Mouse (Mus musculus) intestine, embryonic 14.5 days (tissue): ENCODE measurements around the gene Adcy2. TPM values are rescaled to one million over a fixed set of nuclear protein-coding genes. Genes with fewer than 3 reads are reported as not detected.

ENCODE experiments used
- ATAC-seq: fragments of 200-750 bp; cut with Nextera tagmentation; replicated peaks from 2 replicates; pipeline ENCODE4 v1.8.0; 2017; ENCODE audit warnings: low read depth, moderate number of reproducible peaks, moderate TSS enrichment, moderate library complexity; ENCODE audit not compliant: low FRiP score, low TSS enrichment
- DNase-seq: peaks from one replicate; pipeline ENCODE4 v3.0.0-alpha.2; 2018; ENCODE audit warnings: low spot score
- H3K27ac ChIP-seq: fragments of 300-500 bp; sonication (generic); 2 replicates; pipeline ENCODE4 v1.5.1; 2014; ENCODE audit warnings: low read depth, mild to moderate bottlenecking, control low read depth
- H3K27me3 ChIP-seq: fragments of 300-500 bp; sonication (generic); replicated peaks from 2 replicates; pipeline ENCODE4 v1.6.1; 2014; ENCODE audit warnings: low read length, control low read depth; ENCODE audit not compliant: control insufficient read depth, insufficient read depth
- H3K36me3 ChIP-seq: fragments of 300-500 bp; sonication (generic); 2 replicates; pipeline ENCODE4 v1.6.1; 2014; ENCODE audit warnings: low read length, control low read depth; ENCODE audit not compliant: control insufficient read depth, insufficient read depth
- H3K4me1 ChIP-seq: fragments of 300-500 bp; sonication (generic); replicated peaks from 2 replicates; pipeline ENCODE4 v1.6.1; 2014; ENCODE audit warnings: low read length, control low read depth, mixed read lengths; ENCODE audit not compliant: control insufficient read depth, insufficient read depth
- H3K4me2 ChIP-seq: fragments of 300-500 bp; sonication (generic); 2 replicates; pipeline ENCODE4 v1.6.1; 2014; ENCODE audit warnings: low read length
- H3K4me3 ChIP-seq: fragments of 300-500 bp; sonication (generic); 2 replicates; pipeline ENCODE4 v1.5.1; 2014; ENCODE audit warnings: low read depth, low read length, control low read depth, mixed read lengths
- H3K9ac ChIP-seq: fragments of 300-500 bp; sonication (generic); 2 replicates; pipeline ENCODE4 v1.6.1; 2014; ENCODE audit warnings: mild to moderate bottlenecking, low read length
- H3K9me3 ChIP-seq: fragments of 300-500 bp; sonication (generic); 2 replicates; pipeline ENCODE4 v1.6.1; 2016; ENCODE audit warnings: low read length, control low read depth; ENCODE audit not compliant: control insufficient read depth
- WGBS: fragments of 180-500 bp; shearing (Covaris S2); extraction: QIAGEN DNeasy Blood & Tissue Kit; methylation state at CpG from one replicate; pipeline ENCODE4 v1.1.7; 2014; 5-methylcytosine and 5-hydroxymethylcytosine counted together
- polyA plus RNA-seq: library from polyadenylated mRNA; unstranded; fragments of >200 nt; fragmentation: Nextera tagmentation; extraction: Ambion mirVana; gene quantifications from 2 replicates; pipeline ENCODE4 v1.2.1, GENCODE M21; 2014

Gene Adcy2
- polyA plus RNA-seq, 1 experiment from 2014 or later = 5.5 TPM

- ATAC-seq (no peak), DNase-seq (no peak)
- Histone ChIP-seq H3K4me1 (no peaks in the 10 kb centered on the region), H3K27me3 (no peaks in the 10 kb centered on the region), H3K27ac (no peak overlapping the region), H3K9ac (no peak overlapping the region), H3K4me2 (no peak overlapping the region), H3K4me3 (no peak overlapping the region), H3K36me3 (no peaks in the 10 kb centered on the region), H3K9me3 (no peaks in the 10 kb centered on the region)
- 84% methylated on average over 1 of the region's 1 CpGs for WGBS
Measured at GRCm38 (mm10) chr13:68941429-68941828, 57.9 kb downstream of the Adcy2 start.

- no peak overlapping the region for H3K9ac ChIP-seq
- H3K27me3 ChIP-seq = no peaks in the 10 kb centered on the region
- H3K27ac ChIP-seq = no peak overlapping the region
- no peak for DNase-seq
- H3K36me3 ChIP-seq = no peaks in the 10 kb centered on the region
- H3K9me3 ChIP-seq = no peaks in the 10 kb centered on the region
- H3K4me3 ChIP-seq = no peak overlapping the region
- no peak overlapping the region for H3K4me2 ChIP-seq
- H3K4me1 ChIP-seq = no peaks in the 10 kb centered on the region
- ATAC-seq = no peak
- WGBS = 51% methylated on average over 1 of the region's 1 CpGs
Measured at GRCm38 (mm10) chr13:68932283-68932647, 67.1 kb downstream of the Adcy2 start.

GRCm38 (mm10) chr13:68931602-68932282 is 67.6 kb downstream of the Adcy2 start:
- H3K4me2 ChIP-seq = no peak overlapping the region
- H3K4me3 ChIP-seq = no peak overlapping the region
- no peak for ATAC-seq
- H3K4me1 ChIP-seq = no peaks in the 10 kb centered on the region
- H3K27me3 ChIP-seq = no peaks in the 10 kb centered on the region
- H3K36me3 ChIP-seq = no peaks in the 10 kb centered on the region
- DNase-seq = no peak
- no peak overlapping the region for H3K9ac ChIP-seq
- H3K9me3 ChIP-seq = no peaks in the 10 kb centered on the region
- H3K27ac ChIP-seq = no peak overlapping the region
- 83% methylated on average over 8 of the region's 8 CpGs for WGBS

GRCm38 (mm10) chr13:68928469-68928868 is 70.9 kb downstream of the Adcy2 start:
- ATAC-seq = no peak
- Histone ChIP-seq H3K27me3 (no peaks in the 10 kb centered on the region), H3K4me1 (no peaks in the 10 kb centered on the region), H3K27ac (no peak overlapping the region), H3K9me3 (no peaks in the 10 kb centered on the region), H3K36me3 (no peaks in the 10 kb centered on the region), H3K9ac (no peak overlapping the region), H3K4me2 (no peak overlapping the region), H3K4me3 (no peak overlapping the region)
- 74% methylated on average over 6 of the region's 6 CpGs for WGBS
- DNase-seq = no peak

GRCm38 (mm10) chr13:68913666-68914288 is 85.6 kb downstream of the Adcy2 start:
- Histone ChIP-seq H3K4me3 (no peak overlapping the region), H3K27ac (no peak overlapping the region), H3K9ac (no peak overlapping the region), H3K9me3 (no peaks in the 10 kb centered on the region), H3K27me3 (no peaks in the 10 kb centered on the region), H3K4me2 (no peak overlapping the region), H3K4me1 (no peaks in the 10 kb centered on the region), H3K36me3 (no peaks in the 10 kb centered on the region)
- no peak for DNase-seq
- WGBS = 78% methylated on average over 11 of the region's 11 CpGs
- no peak for ATAC-seq

- H3K9me3 ChIP-seq = no peaks in the 10 kb centered on the region
- H3K36me3 ChIP-seq = no peaks in the 10 kb centered on the region
- H3K27me3 ChIP-seq = no peaks in the 10 kb centered on the region
- no peak overlapping the region for H3K27ac ChIP-seq
- H3K4me3 ChIP-seq = no peak overlapping the region
- no peak overlapping the region for H3K4me2 ChIP-seq
- ATAC-seq (no peak), DNase-seq (no peak)
- H3K9ac ChIP-seq = no peak overlapping the region
- H3K4me1 ChIP-seq = no peaks in the 10 kb centered on the region
- 71% methylated on average over 1 of the region's 1 CpGs for WGBS
Measured at GRCm38 (mm10) chr13:68906667-68907066, 92.7 kb downstream of the Adcy2 start.

GRCm38 (mm10) chr13:68902708-68903107 is 96.6 kb downstream of the Adcy2 start:
- ATAC-seq (no peak), DNase-seq (no peak)
- Histone ChIP-seq H3K36me3 (no peaks in the 10 kb centered on the region), H3K4me2 (no peak overlapping the region), H3K9me3 (no peaks in the 10 kb centered on the region), H3K4me1 (no peaks in the 10 kb centered on the region), H3K4me3 (no peak overlapping the region), H3K27ac (no peak overlapping the region), H3K9ac (no peak overlapping the region), H3K27me3 (no peaks in the 10 kb centered on the region)
- WGBS = 89% methylated on average over 1 of the region's 1 CpGs

- Histone ChIP-seq H3K9me3 (no peaks in the 10 kb centered on the region), H3K4me3 (no peak overlapping the region), H3K4me2 (no peak overlapping the region), H3K27me3 (no peaks in the 10 kb centered on the region), H3K9ac (no peak overlapping the region), H3K4me1 (no peaks in the 10 kb centered on the region), H3K36me3 (no peaks in the 10 kb centered on the region), H3K27ac (no peak overlapping the region)
- DNase-seq = no peak
- 58% methylated on average over 9 of the region's 9 CpGs for WGBS
- ATAC-seq = no peak
Measured at GRCm38 (mm10) chr13:68889929-68890593, 109.3 kb downstream of the Adcy2 start.
